20 mouse cellular contexts compared by ENCODE assay signal in genomic region chr8:114958437-114959107, GRCm38 (mm10).
DNase-seq lines count a peak whose midpoint lies in the region; ATAC-seq and TF ChIP-seq lines count a peak whose summit lies in the region.
"Had no signal": no experiment of that assay in that cellular context is flagged by ENCODE, and none has a peak within 500 bp of the region (broad histone marks: within the 10 kb centered on the region; RNA-seq: fewer than 3 reads in every experiment).

No protein-coding gene starts in this region.

- H3K4me1 ChIP-seq in kidney, embryonic 15.5 days: peaks cover 31% of the 10 kb centered on the region
- H3K4me1 ChIP-seq in kidney, adult 2 months (ENCODE audit: control insufficient read depth, insufficient read depth, low read length): no peaks in the 10 kb centered on the region
- peaks cover 7% of the 10 kb centered on the region for H3K4me1 ChIP-seq in embryonic facial prominence, embryonic 10.5 days
- no peaks in the 10 kb centered on the region for H3K4me1 ChIP-seq in embryonic facial prominence, embryonic 11.5 days (ENCODE audit: control insufficient read depth, insufficient read depth, low read length)
- H3K4me1 ChIP-seq: midbrain, embryonic 10.5 days had no signal

- TF ChIP-seq CTCF in kidney, adult 2 months (conservative IDR thresholded peaks at IDR 0.05; ENCODE audit: insufficient read depth, insufficient read length, low read depth, low read length): no peak

- H3K9ac ChIP-seq in kidney, embryonic 15.5 days: no peak overlapping the region
- H3K9ac ChIP-seq in embryonic facial prominence, embryonic 11.5 days (replicated peaks; ENCODE audit: low read length): no peak overlapping the region
- H3K9ac ChIP-seq: limb, embryonic 12.5 days; liver, embryonic 14.5 days; lung, embryonic 15.5 days; stomach, embryonic 15.5 days had no signal

- H3K36me3 ChIP-seq in kidney, embryonic 15.5 days: no peaks in the 10 kb centered on the region
- no peaks in the 10 kb centered on the region for H3K36me3 ChIP-seq in kidney, adult 2 months (ENCODE audit: control insufficient read depth, insufficient read depth, low read length)
- H3K36me3 ChIP-seq in embryonic facial prominence, embryonic 10.5 days (replicated peaks): no peaks in the 10 kb centered on the region
- no peaks in the 10 kb centered on the region for H3K36me3 ChIP-seq in embryonic facial prominence, embryonic 11.5 days (replicated peaks; ENCODE audit: control insufficient read depth, insufficient read depth, low read depth, low read length)
- H3K36me3 ChIP-seq: limb, embryonic 12.5 days; lung, embryonic 15.5 days; midbrain, embryonic 10.5 days; stomach, embryonic 15.5 days had no signal

- H3K27me3 ChIP-seq in kidney, embryonic 15.5 days: no peaks in the 10 kb centered on the region
- no peaks in the 10 kb centered on the region for H3K27me3 ChIP-seq in kidney, adult 2 months (replicated peaks; ENCODE audit: control insufficient read depth, insufficient read depth, low read length)
- no peaks in the 10 kb centered on the region for H3K27me3 ChIP-seq in embryonic facial prominence, embryonic 10.5 days (replicated peaks; ENCODE audit: low read depth, poor library complexity, severe bottlenecking)
- H3K27me3 ChIP-seq in embryonic facial prominence, embryonic 11.5 days (ENCODE audit: control insufficient read depth, insufficient read depth, low read length): no peaks in the 10 kb centered on the region
- H3K27me3 ChIP-seq: lung, embryonic 15.5 days; stomach, embryonic 15.5 days had no signal

- no peak for TF ChIP-seq POLR2A in kidney, adult 2 months (IDR thresholded peaks at IDR 0.05; ENCODE audit: low read depth, low read length)

- 0 out of 2 replicates have a peak overlapping the region, but pooled peaks have one; percentile 19 for H3K4me2 ChIP-seq in kidney, embryonic 15.5 days
- H3K4me2 ChIP-seq in embryonic facial prominence, embryonic 11.5 days (ENCODE audit: low read depth, low read length): no peak overlapping the region
- H3K4me2 ChIP-seq: limb, embryonic 12.5 days; lung, embryonic 15.5 days; stomach, embryonic 15.5 days had no signal

- H3K9me3 ChIP-seq in kidney, embryonic 15.5 days (replicated peaks): no peaks in the 10 kb centered on the region
- H3K9me3 ChIP-seq in embryonic facial prominence, embryonic 10.5 days: no peaks in the 10 kb centered on the region
- H3K9me3 ChIP-seq in embryonic facial prominence, embryonic 11.5 days (replicated peaks; ENCODE audit: control insufficient read depth, low read length): no peaks in the 10 kb centered on the region
- H3K9me3 ChIP-seq: limb, embryonic 12.5 days; lung, embryonic 15.5 days; midbrain, embryonic 10.5 days; stomach, embryonic 15.5 days had no signal

- H3K4me3 ChIP-seq in kidney, embryonic 15.5 days (replicated peaks): no peak overlapping the region
- no peak overlapping the region for H3K4me3 ChIP-seq in kidney, adult 2 months (ENCODE audit: insufficient read depth, low read depth, low read length)
- H3K4me3 ChIP-seq in embryonic facial prominence, embryonic 10.5 days: no peak overlapping the region
- no peak overlapping the region for H3K4me3 ChIP-seq in embryonic facial prominence, embryonic 11.5 days (ENCODE audit: low read depth, low read length)
- H3K4me3 ChIP-seq: erythroblast, embryonic 14.5 days; limb, embryonic 12.5 days; lung, embryonic 15.5 days; midbrain, embryonic 10.5 days; stomach, embryonic 15.5 days had no signal

- 27% methylated on average over 16 of the region's 16 CpGs for WGBS in kidney, embryonic 15.5 days
- 35% methylated on average over 16 of the region's 16 CpGs for WGBS in kidney, adult 2 months
- 70% methylated on average over 16 of the region's 16 CpGs for WGBS in embryonic facial prominence, embryonic 10.5 days
- 58% methylated on average over 16 of the region's 16 CpGs for WGBS in embryonic facial prominence, embryonic 11.5 days

- no peak for DNase-seq in kidney, adult 2 months
- DNase-seq in embryonic facial prominence, embryonic 10.5 days (ENCODE audit: low spot score): peak; percentile 21
- DNase-seq in embryonic facial prominence, embryonic 11.5 days (ENCODE audit: low spot score): peak; percentile 46
- peak; percentile 47 for DNase-seq in mesoderm, embryonic 11.5 days (ENCODE audit: low read depth, low spot score)
- no peak for DNase-seq in natural killer cell, adult 2 months (ENCODE audit: low spot score in 2 of 2)
- no peak for DNase-seq in MN1 (ENCODE audit: low spot score)
- DNase-seq: adrenal gland, adult 8-10 months; cerebellum, adult 9-11 months; kidney, adult 18-20 months; lung, postnatal 4 days; right cerebral cortex, postnatal 25 days; thymus, adult 18-20 months had no signal

- peak; percentile 74 for ATAC-seq in kidney, embryonic 15.5 days (replicated peaks; ENCODE audit: low FRiP score)
- no peak for ATAC-seq in embryonic facial prominence, embryonic 11.5 days (replicated peaks; ENCODE audit: insufficient number of reproducible peaks, low FRiP score, low TSS enrichment, low read depth)
- ATAC-seq: forebrain, embryonic 14.5 days had no signal

- H3K27ac ChIP-seq in kidney, embryonic 15.5 days: no peak overlapping the region; the same call in 1 of the 2 replicates
- H3K27ac ChIP-seq in kidney, adult 2 months (ENCODE audit: insufficient read depth, low read depth, low read length): no peak overlapping the region
- no peak overlapping the region for H3K27ac ChIP-seq in embryonic facial prominence, embryonic 10.5 days (replicated peaks)
- H3K27ac ChIP-seq in embryonic facial prominence, embryonic 11.5 days (replicated peaks; ENCODE audit: low read depth, low read length): no peak overlapping the region
- H3K27ac ChIP-seq: limb, embryonic 12.5 days; liver, embryonic 14.5 days; lung, embryonic 15.5 days; midbrain, embryonic 10.5 days; stomach, embryonic 15.5 days had no signal

Comparison
In these comparisons a context has a peak if more than half of its experiments do, and no peak if none do; other contexts are left out.
1. DNase-seq: peak in embryonic facial prominence, embryonic 10.5 days (single experiment), embryonic facial prominence, embryonic 11.5 days (single experiment) and mesoderm, embryonic 11.5 days (single experiment); none in kidney, adult 2 months (single experiment), natural killer cell, adult 2 months (0 of 2) and MN1 (single experiment).